Mouse (Mus musculus) small intestine, adult 2 months (tissue): Measurements from ENCODE around the gene Pold1. TPM values are rescaled to one million over a fixed set of nuclear protein-coding genes. Genes with fewer than 3 reads are reported as not detected.
A peak's percentile ranks its signal among the peaks of the same experiment; 100 is the strongest.

ENCODE experiments used
- H3K27ac ChIP-seq: fragments of 200-500 bp; 2 replicates; pipeline ENCODE4 v1.5.1; 2012; ENCODE audit warnings: low read depth, low read length, control low read depth, inconsistent platforms; ENCODE audit not compliant: insufficient read depth
- H3K27me3 ChIP-seq: fragments of 200-500 bp; 2 replicates; pipeline ENCODE4 v1.6.1; 2012; ENCODE audit warnings: mild to moderate bottlenecking, moderate library complexity, low read length, inconsistent platforms; ENCODE audit not compliant: control insufficient read depth, insufficient read depth
- H3K36me3 ChIP-seq: fragments of 200-500 bp; 2 replicates; pipeline ENCODE4 v1.6.1; 2012; ENCODE audit warnings: mild to moderate bottlenecking, low read length, control low read depth, inconsistent platforms; ENCODE audit not compliant: control insufficient read depth, insufficient read depth
- H3K4me1 ChIP-seq: fragments of 200-500 bp; 2 replicates; pipeline ENCODE4 v1.6.1; 2012; ENCODE audit warnings: low read length, inconsistent platforms, mixed read lengths; ENCODE audit not compliant: control insufficient read depth, insufficient read depth, insufficient read length
- H3K4me3 ChIP-seq: fragments of 200-500 bp; 2 replicates; pipeline ENCODE4 v1.5.1; 2012; ENCODE audit warnings: low read depth, mild to moderate bottlenecking, control low read depth, inconsistent platforms, low read length, moderate library complexity
- CTCF ChIP-seq: fragments of 200-500 bp; IDR thresholded peaks from 2 replicates; pipeline ENCODE4 v1.5.1; 2012; ENCODE audit warnings: low read depth, mild to moderate bottlenecking, control low read depth, inconsistent platforms, low read length, moderate library complexity, mixed read lengths; ENCODE audit not compliant: insufficient replicate concordance, insufficient read length; ENCODE audit errors: extremely low read depth
- POLR2A ChIP-seq: fragments of 200-500 bp; IDR thresholded peaks from 2 replicates; pipeline ENCODE4 v1.6.1; 2012; ENCODE audit warnings: low read depth, mild to moderate bottlenecking, control low read depth, inconsistent platforms, low read length, moderate library complexity
- WGBS: fragments of 180-500 bp; shearing (Covaris S2); methylation state at CpG from one replicate; pipeline ENCODE4 v1.1.7; 2018; 5-methylcytosine and 5-hydroxymethylcytosine counted together
- polyA plus RNA-seq: library from polyadenylated mRNA; depleted of rRNA; stranded (reverse); fragments of >200 nt; gene quantifications from 2 replicates; pipeline ENCODE4 v1.2.3, GENCODE M21; 2012

The Pold1 gene
- polyA plus RNA-seq, 1 experiment, result 46.9 TPM

GRCm38 (mm10) chr7:44500046-44500445, 48.6 kb downstream of the Pold1 start:
- H3K36me3 ChIP-seq, result no peaks in the 10 kb centered on the region
- WGBS, result 33% methylated on average over 20 of the region's 20 CpGs
- TF ChIP-seq CTCF, result no peak
- no peak for TF ChIP-seq POLR2A

GRCm38 (mm10) chr7:44498922-44499321, 49.7 kb downstream of the Pold1 start:
- Histone ChIP-seq H3K27me3 (no peaks in the 10 kb centered on the region), H3K4me1 (peaks cover 2% of the 10 kb centered on the region), H3K4me3 (no peak overlapping the region), H3K27ac (no peak overlapping the region), H3K36me3 (no peaks in the 10 kb centered on the region)
- 47% methylated on average over 1 of the region's 1 CpGs for WGBS
- TF ChIP-seq POLR2A, result no peak
- TF ChIP-seq CTCF, result no peak

More at GRCm38 (mm10) chr7:44500046-44500445, 48.6 kb downstream of the Pold1 start:
- Histone ChIP-seq H3K27me3 (no peaks in the 10 kb centered on the region), H3K27ac (no peak overlapping the region), H3K4me3 (no peak overlapping the region), H3K4me1 (peaks cover 2% of the 10 kb centered on the region; the same call in 1 of the 2 replicates)

- no peaks in the 10 kb centered on the region for H3K27me3 ChIP-seq
- WGBS, result 82% methylated on average over 10 of the region's 10 CpGs
- H3K4me1 ChIP-seq, result peaks cover 2% of the 10 kb centered on the region
- peaks cover 3% of the 10 kb centered on the region for H3K36me3 ChIP-seq
- H3K27ac ChIP-seq, result no peak overlapping the region
- H3K4me3 ChIP-seq, result no peak overlapping the region
- TF ChIP-seq CTCF (no peak), POLR2A (no peak)
Observed at GRCm38 (mm10) chr7:44497361-44498055, 51.1 kb downstream of the Pold1 start.

GRCm38 (mm10) chr7:44496771-44497109, 51.9 kb downstream of the Pold1 start:
- Histone ChIP-seq H3K4me3 (peak overlapping the region; percentile 92), H3K27me3 (no peaks in the 10 kb centered on the region), H3K4me1 (peaks cover 2% of the 10 kb centered on the region), H3K36me3 (peaks cover 10% of the 10 kb centered on the region), H3K27ac (peak overlapping the region; percentile 50; the same call in 1 of the 2 replicates)
- TF ChIP-seq POLR2A, result no peak
- no peak for TF ChIP-seq CTCF
- 1% methylated on average over 26 of the region's 26 CpGs for WGBS

- H3K36me3 ChIP-seq, result peaks cover 11% of the 10 kb centered on the region
- peak; percentile 15; the same call in 1 of the 2 replicates for TF ChIP-seq CTCF
- TF ChIP-seq POLR2A, result no peak; the same call in 1 of the 2 replicates
- peak within 1 kb of the TSS; percentile 86 for H3K27ac ChIP-seq
- no peaks in the 10 kb centered on the region for H3K27me3 ChIP-seq
- H3K4me3 ChIP-seq, result peak within 1 kb of the TSS; percentile 92
- H3K4me1 ChIP-seq, result peaks cover 2% of the 10 kb centered on the region
- under 1% methylated on average over 58 of the region's 58 CpGs for WGBS
Observed at GRCm38 (mm10) chr7:44495992-44496770, 52.5 kb downstream of the Pold1 start, which contains the start of the genes Emc10 and Fam71e1. Gene Emc10 (minus strand): TSS chr7:44496529. Gene Fam71e1 (plus strand): TSS chr7:44496581.

GRCm38 (mm10) chr7:44495086-44495485, 53.6 kb downstream of the Pold1 start:
- TF ChIP-seq POLR2A, result no peak
- no peak for TF ChIP-seq CTCF
- H3K4me3 ChIP-seq, result no peak overlapping the region
- peaks cover 18% of the 10 kb centered on the region for H3K36me3 ChIP-seq
- H3K4me1 ChIP-seq, result peaks cover 2% of the 10 kb centered on the region
- no peaks in the 10 kb centered on the region for H3K27me3 ChIP-seq
- 79% methylated on average over 7 of the region's 7 CpGs for WGBS
- H3K27ac ChIP-seq, result no peak overlapping the region

GRCm38 (mm10) chr7:44494681-44495080, 54.0 kb downstream of the Pold1 start:
- Histone ChIP-seq H3K4me1 (peaks cover 2% of the 10 kb centered on the region), H3K4me3 (no peak overlapping the region), H3K27me3 (no peaks in the 10 kb centered on the region), H3K36me3 (peaks cover 18% of the 10 kb centered on the region), H3K27ac (no peak overlapping the region)
- WGBS, result 94% methylated on average over 12 of the region's 12 CpGs
- TF ChIP-seq CTCF (no peak), POLR2A (no peak)
